Mouse (Mus musculus) thymus, postnatal 36 days (tissue): ENCODE measurements around the gene Tcf3.

Experiments
- DNase-seq, 2 experiments: peaks; one replicate each; pipeline ENCODE4 v3.0.0; 2022; ENCODE audit warnings: mixed read lengths in 2 of 2

Tcf3 gene

DNA sequence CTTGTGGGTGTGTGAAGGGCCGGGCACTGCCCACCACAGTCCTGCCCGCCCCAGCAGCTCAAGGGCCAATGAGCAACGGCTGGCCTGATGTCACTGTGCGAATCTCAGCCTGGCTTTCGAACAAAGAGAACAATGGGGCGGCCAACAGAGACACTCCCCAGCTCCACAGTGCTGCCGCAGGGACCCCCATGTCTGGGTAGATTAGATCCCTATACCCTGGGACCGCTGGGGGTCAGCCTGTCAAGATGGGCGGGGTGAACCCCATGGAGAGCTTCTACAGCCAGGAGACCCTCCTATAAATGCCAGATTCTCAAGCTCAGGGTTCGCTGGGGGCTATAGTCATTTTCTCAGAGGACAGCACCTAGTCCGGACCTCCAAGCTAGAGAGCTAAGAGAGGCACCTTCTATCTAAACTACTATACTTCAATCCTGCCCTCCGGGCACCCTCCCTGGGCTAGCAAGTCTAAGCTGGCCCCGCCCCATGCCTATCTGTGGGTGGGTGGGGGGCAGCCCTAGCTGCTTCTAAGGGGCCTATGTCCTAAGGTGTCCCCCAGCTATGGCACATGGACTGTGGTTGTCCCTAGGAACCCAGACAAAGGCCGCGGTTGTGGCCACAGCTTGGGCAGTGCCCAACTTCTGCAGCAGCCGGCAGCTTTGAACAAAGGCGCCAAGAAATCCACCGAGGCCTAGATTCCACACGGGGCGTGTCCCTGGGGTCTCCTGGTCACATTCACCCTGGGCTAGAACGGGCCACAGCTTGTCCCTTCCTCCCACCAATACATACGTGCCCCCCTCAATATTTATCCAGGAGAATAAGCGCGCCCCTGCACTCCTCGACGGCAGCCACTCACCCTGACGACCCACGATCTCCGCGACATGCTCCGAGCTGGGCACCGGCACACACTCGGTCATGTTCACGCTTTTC is 47.4 kb downstream of the Tcf3 start:
- peak in 1 of 2 experiments; percentile 25 for DNase-seq

DNA sequence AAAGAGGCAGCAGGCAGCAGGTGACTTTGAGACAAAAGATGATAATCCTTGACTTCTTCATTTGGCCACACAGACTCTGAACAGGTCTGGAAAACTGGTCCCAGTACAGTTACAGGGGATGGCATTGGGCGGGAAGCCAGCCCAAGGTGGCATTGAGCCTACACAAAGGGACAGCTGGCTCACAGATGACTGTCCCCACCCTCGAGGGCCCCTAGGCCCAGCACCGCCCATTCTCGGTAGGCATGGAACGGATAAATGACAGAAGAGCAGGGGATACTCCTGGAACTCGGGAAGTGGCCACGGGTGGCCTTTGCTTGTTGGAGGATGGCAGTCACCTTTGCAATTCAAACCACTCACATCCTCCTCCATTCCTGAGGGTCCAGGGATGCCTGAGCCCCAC is 48.1 kb downstream of the Tcf3 start:
- no peak for DNase-seq

DNA sequence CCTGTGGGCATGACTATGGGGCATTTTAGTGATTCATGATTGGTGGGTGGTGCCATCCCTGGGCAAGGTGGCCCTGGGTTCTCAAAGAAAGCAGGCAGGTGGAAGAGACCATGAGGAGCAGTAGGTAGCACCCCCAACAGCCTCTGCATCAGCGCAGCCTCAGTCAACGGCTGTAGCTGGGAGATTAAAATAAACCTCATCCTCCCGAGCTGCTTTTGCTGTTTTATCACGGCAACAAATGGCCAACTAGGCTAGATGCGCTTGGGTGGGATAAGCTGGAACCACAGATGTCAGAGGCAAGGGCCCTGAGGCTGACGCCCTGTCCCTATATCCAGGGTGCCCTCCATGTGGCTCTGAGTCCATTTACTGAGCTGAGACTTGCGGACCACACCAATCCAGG is 48.7 kb downstream of the Tcf3 start:
- DNase-seq = no peak

DNA sequence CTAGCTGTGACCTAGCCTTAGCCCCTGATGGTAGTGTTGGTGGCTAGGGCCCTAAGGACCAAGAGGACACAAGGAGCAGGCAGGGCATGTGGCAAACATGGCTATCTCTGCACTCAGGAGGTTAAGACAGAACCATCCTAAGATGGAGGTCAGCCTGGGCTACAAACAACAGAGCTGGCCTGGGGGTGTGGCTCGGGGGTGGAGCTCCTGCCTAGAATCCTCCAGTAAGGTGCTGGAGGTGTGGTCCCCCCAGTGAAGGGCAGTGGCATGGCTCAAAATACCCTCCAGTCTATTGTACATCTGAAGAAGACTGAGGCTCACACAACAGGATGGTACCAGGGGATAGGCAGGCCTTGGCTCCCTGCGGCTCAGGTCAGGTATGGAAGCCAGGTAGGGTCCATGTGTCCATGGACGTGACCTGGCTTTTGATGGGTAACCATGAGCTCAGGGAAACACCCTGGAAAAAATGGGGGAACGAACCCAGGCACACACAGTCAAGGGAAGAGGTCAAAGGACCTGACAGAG is 49.3 kb downstream of the Tcf3 start:
- DNase-seq = no peak

DNA sequence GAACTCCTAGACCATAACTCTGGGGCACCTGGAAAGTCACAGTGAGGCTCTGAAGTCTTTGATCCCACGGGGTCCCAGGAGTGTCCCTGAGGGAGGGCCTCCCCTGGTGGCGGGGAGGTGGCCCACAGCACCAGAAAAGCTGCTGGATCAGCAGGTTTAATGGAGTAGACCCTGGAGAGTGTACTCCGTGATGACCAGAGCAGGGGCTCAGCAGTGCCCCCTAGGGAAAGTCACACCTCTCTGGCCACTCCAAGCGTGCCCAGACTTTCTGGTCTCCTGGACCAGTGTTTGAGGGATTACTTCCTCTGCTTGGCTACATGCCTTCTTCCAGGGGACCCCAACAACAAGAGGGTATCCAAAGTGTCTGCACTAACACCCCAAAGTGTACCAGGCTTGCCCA is 50.0 kb downstream of the Tcf3 start:
- no peak for DNase-seq

DNA sequence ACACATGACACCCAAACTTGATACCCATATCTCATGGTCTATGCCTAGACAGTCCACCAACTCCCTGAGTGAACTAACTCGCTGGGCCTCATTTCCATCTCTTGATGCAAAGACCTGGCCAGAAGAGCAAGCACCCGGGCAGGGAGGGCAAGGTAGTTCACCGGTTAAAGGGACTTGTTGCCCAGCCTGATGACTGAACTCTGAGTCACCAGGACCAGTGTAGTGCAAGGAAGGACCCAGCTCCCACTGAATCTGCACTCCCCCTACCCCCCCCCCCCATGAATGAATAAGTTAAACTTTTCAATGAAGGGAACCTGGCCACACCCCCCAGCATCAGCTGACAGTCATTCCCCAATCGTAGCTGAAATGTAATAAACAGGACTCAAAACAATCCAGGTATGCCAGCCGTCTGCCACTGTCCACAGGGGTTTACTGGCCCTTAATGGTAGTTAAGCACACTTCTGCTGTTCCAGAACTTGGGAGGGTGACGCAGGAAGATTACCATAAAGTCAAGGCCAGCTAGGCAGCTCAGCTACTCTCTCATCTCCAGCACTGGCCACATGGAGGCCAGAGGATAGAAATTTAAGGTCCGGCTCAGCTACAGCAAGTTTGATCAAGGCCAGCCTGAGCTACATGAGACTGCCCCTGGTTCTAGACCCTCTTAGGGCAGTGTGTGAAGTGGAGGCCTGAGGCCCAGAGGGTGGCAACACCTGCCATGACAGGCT is 50.6 kb downstream of the Tcf3 start:
- DNase-seq = no peak

DNA sequence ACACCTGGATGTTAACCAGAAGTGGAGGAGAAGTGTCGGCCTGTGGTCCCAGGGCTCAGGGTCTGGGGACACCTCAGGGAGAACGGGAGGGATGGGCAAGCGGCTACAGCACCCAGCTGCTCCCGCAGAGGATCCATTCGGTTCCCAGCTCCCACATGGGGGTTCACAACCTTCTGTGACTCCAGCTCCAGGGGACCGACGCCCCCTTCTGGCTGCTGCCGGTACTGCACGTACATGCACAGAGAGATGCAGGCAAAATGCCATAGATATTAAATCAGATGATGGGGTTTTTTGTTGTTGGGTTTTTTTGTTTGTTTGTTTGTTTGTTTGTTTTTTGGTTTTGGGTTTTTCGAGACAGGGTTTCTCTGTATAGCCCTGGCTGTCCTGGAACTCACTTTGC is 55.7 kb downstream of the Tcf3 start:
- DNase-seq = peak in 1 of 2 experiments; percentile 37

DNA sequence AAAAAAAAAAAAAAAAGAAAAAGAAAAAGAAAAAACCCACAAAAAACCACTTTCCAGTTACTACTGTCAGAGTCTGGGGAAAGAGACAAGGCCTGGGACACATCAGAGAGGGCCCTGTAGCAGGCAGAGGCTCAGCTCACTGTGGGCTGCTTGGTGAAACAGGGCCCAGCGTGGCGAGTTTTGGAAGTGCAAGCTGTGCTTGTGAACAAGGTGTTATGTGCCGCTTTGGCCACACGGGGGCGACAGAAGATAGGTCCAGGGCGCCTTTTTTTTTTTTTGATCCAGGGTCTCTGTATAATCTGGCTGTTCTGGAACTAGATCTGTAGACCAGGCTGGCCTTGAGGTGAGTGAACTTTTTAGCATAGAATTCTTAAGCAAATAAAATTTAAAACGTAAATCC is 57.3 kb downstream of the Tcf3 start:
- DNase-seq = peak; percentile 89 to 94

DNA sequence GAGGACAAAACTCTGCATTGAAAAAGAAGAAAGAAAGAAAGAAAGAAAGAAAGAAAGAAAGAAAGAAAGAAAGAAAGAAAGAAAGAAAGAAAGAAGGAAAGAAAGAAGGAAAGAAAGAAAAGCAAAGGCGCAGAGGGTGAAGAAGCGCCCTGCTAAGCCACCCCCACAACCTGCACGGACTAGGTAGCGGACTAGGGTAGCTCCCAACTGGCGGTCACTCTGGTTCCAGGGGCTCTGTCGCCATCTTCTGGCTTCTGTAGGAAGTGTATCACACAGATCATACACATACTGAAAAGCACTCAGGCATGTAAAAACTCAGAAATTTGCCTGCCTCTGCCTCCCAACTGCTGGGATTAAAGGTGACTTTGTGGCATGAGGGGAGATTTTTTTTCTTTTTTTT is 59.4 kb downstream of the Tcf3 start:
- DNase-seq = peak; percentile 69 to 75

DNA sequence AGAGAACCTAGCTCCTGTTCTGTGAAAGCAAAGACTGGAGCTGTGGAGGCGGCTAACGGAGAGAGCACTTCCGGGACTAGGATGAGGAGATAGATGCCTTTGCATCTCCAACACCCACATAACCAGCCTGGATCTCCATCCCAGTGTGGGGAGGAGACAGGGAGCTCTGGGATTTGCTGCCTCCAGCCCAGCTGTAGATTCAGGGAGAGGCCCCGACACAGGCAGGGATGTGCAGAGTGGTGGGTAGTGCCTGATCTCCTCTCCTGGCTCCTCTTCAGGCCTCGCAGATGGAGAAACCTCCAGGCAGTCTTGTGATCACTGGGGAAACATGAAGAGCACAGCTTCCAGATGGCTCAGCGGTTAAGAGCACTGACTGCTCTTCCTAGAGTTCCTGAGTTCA is 60.7 kb downstream of the Tcf3 start:
- no peak for DNase-seq

DNA sequence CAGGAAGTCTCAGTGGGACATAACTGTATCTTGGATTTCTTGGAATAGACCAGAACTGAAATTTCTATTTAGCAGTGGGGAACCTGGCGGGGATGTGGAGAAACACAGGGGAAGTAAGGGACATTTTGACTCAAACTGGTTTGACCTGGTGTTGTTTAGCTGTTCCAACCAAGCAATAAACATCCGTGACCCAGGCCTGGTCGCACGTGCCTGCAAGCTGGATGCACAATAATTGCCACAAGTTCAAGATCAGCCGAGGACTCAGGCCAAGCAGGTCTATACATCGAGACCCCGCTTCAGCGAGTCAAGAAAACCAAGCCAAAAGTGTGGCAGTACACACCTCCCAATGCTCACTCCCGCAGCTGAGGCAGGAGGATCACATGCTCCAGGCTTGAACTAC is 61.5 kb downstream of the Tcf3 start:
- no peak for DNase-seq

DNA sequence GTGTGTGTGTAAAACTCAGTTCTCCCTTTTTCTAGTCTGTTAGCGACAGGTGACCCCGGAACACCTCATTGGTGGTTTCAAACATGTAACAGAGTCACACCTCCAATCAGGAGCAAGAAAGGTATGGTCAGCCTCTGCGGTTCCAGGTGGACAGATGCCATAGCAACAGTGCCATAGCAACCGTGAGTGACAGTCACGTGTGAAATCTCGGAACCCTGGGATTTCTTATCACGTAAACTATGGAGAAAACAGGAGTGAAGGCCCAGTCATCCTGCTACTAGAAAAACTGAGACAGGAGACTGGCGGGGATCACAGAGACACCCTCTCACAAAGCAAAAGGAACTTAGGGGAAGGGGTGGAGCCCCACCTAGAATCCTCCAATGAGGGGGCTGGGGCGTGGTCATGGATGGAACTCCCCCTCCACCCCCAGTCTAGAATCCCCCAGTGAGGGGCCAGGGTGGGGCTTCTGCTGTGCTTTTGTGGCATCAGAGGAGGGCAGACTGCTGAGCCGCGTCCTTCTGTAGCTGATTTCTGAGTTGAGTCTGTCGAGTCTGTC is 62.0 kb downstream of the Tcf3 start:
- DNase-seq = peak; percentile 69 to 82

DNA sequence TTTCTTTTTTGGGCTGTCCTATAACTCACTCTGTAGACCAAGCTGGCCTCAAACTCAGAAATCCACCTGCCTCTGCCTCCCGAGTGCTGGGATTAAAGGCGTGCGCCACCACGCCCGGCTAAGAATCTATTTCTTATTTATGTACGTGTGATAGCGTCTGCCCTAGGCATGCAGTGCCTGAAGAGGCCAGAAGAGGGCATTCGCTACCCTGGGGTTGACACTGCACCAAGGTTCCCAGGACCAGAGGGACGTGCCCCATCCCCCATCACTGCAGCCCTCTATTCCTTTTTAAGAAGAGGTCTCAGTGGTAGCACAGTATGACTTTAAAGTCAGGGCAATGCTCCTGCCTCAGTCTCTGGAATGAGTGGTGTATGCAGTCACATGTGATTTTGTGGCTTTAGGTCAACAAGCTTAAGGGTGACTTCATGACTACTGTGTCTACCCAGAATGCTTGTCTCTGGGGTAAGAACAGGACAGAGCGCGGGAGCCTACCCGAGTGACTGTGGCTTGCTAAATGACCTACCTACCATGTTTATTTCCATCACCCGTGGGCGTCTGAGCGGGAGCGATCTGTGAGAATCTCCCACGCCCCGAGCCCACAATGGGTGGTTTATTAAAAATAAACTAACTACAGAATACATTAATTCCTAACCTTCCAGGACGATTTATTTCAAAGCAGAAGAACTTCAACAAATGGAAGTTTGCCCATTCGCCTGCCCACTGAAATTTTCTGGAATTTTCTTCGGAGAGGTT is 63.3 kb downstream of the Tcf3 start:
- DNase-seq = peak in 1 of 2 experiments; percentile 41

DNA sequence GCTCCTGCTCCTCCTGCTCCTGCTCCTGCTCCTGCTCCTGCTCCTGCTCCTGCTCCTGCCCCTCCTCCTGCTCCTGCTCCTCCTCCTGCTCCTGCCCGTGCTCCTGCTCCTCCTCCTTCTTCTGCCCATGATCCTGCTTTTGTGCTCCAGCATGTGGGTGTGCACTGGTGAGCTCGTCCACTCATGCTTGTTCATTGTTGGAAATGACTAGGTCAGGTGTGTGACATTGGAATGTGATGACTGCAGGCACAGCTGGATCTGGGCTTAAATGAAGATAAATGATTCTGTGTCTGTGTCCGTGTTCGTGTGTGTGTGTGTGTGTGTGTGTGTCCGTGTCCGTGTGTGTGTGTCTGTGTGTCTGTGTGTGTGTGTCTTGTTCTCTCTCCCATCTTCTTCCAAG is 65.1 kb downstream of the Tcf3 start:
- DNase-seq = no peak

DNA sequence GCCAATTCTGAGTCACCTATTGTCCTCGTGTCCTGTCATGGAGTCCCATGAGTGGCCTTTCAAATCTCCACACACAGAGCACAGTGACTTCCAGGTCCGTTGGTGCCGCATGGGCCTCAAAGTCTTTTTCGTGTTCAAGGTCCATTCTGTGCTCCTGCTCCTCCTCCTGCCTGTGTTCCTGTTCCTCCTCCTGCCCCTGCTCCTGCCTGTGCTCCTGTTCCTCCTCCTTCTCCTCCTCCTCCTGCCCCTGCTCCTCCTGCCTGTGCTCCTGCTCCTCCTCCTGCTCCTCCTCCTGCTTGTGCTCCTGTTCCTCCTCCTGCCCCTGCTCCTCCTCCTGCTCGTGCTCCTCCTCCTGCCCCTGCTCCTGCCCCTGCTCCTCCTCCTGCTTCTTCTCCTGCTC is 65.5 kb downstream of the Tcf3 start:
- DNase-seq = no peak

DNA sequence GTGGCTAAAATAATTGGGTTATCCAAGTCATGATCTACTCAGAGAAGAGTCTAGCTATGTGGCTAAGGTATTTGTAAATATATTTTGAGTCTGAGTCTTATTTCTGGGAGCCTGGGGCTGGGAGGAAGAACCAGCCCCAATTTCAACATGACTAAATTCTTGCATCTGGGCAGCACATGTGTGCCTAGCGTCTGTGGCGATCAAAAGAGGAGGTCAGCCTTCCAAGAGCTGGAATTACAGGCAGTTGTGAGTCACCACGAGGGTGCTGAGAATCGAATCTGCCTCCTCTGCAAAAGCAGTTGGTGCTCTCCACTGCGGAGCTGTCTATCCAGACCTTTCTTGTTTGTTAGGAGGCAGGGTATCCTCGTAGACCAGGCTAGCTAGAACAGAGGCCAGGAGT is 67.7 kb downstream of the Tcf3 start:
- DNase-seq = no peak

DNA sequence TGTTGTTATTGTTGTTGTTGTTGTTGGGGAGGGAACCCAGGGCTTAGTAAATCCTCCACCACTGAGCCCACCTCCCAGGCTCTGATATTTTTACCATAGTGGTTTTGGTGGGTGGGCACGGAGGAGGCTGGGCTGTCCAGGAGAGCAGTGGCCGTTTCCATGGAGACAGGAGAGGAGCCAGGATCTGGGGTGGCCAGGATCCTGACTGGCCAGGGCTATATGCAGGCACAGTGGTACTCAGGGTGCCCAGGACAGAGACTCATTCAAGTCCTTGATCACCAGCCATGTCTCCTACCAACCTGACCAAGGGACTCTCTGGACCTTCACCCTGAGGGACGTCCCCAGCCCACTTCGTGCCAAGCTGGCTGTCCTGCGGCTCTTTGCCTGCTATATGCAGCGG is 69.7 kb downstream of the Tcf3 start:
- DNase-seq = no peak
